Mouse (Mus musculus): ENCODE measurements at regions not wholly inside any gene's neighbourhood (a gene's known extent, or its start where the extent isn't known, plus 50 kb on each side); places are given as distances from the start of the nearest gene placed in this dataset.

DNA sequence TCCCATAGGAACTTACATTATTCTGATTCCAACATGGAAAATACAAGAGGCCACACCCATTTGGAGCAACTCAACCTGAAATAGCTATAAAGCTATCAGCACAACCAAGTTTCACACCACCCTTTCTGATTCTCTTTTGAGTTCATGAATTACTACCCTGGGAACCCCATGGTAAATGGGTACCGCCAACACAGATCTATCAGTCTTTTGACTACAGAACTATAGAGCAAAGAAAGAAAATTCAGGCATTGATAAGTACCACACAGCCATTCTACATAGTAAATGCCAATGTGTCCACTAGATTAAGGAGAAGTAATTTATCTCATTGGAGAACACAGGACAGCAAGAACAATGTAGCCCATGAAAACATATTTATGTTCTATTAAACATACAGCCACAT is 114.1 kb downstream of the Tmem215 start:
- H3K27ac ChIP-seq (ENCODE audit: insufficient read depth, low read depth), result no peak overlapping the region
- H3K79me2 ChIP-seq (replicated peaks; ENCODE audit: control insufficient read depth, extremely low read depth, insufficient read depth, poor library complexity, severe bottlenecking), result no peaks in the 10 kb centered on the region
- H3K27me3 ChIP-seq (replicated peaks), result no peaks in the 10 kb centered on the region
- no peaks in the 10 kb centered on the region for H3K9me3 ChIP-seq (replicated peaks; ENCODE audit: low read length)
- DNase-seq (ENCODE audit: extremely low read depth), result no peak
- dilution Hi-C loops (cut with MboI; ENCODE audit: extremely low pct_ligation_motif_present, extremely low pct_unique_long_range_greater_than_20kb, low sequenced_read_pairs) (no loop called here), in situ Hi-C loops (cut with MboI; ENCODE audit: low pct_ligation_motif_present, low pct_unique_long_range_greater_than_20kb, low sequenced_read_pairs) (no loop called here)
- no peak overlapping the region for H3K9ac ChIP-seq (ENCODE audit: insufficient read depth, low read depth)
- no peaks in the 10 kb centered on the region for H3K36me3 ChIP-seq (replicated peaks in 1 of 2; ENCODE audit: control insufficient read depth in 1 of 2, insufficient read depth in 1 of 2, low read length in 1 of 2)
- H3K4me1 ChIP-seq (ENCODE audit: control insufficient read depth in 1 of 2, insufficient read depth in 2 of 2), result no peaks in the 10 kb centered on the region
- no peak overlapping the region for H3K4me3 ChIP-seq (replicated peaks in 1 of 3; ENCODE audit: low read depth in 2 of 3, low read length in 2 of 3, poor library complexity in 1 of 3)
- no peak overlapping the region for H3K4me2 ChIP-seq (ENCODE audit: insufficient read depth, low read depth, poor library complexity, severe bottlenecking)
- TF ChIP-seq IRF4 (IDR thresholded peaks at IDR 0.05; ENCODE audit: low read depth, low read length) (no peak), PAX5 (IDR thresholded peaks at IDR 0.05; ENCODE audit: low read length) (no peak), ZMIZ1 (IDR thresholded peaks at IDR 0.05; ENCODE audit: low read depth, low read length) (no peak), CTCF (conservative IDR thresholded peaks at IDR 0.05 in 1 of 2, IDR thresholded peaks at IDR 0.05 in 1 of 2; ENCODE audit: low read depth in 2 of 2, low read length in 2 of 2) (no peak), MAZ (IDR thresholded peaks at IDR 0.05; ENCODE audit: low read depth, low read length) (no peak), ETS1 (conservative IDR thresholded peaks at IDR 0.05; ENCODE audit: low read depth, low read length) (no peak), RCOR1 (conservative IDR thresholded peaks at IDR 0.05; ENCODE audit: low read depth, low read length) (no peak), ZNF384 (IDR thresholded peaks at IDR 0.05; ENCODE audit: low read depth, low read length) (no peak), TBP (conservative IDR thresholded peaks at IDR 0.05; ENCODE audit: low read depth, low read length) (no peak), ZKSCAN1 (IDR thresholded peaks at IDR 0.05; ENCODE audit: borderline replicate concordance, low read depth, low read length) (no peak), BHLHE40 (IDR thresholded peaks at IDR 0.05; ENCODE audit: low read depth, low read length) (no peak), JUN (IDR thresholded peaks at IDR 0.05; ENCODE audit: insufficient read depth, low read depth, low read length) (no peak), JUND (conservative IDR thresholded peaks at IDR 0.05; ENCODE audit: low read depth, low read length) (no peak), ELF1 (IDR thresholded peaks at IDR 0.05; ENCODE audit: low read depth, low read length) (no peak), HCFC1 (IDR thresholded peaks at IDR 0.05; ENCODE audit: low read depth, low read length) (no peak), NRF1 (IDR thresholded peaks at IDR 0.05; ENCODE audit: low read depth, low read length) (no peak)

- dilution Hi-C loops (cut with MboI; ENCODE audit: extremely low pct_ligation_motif_present, extremely low pct_unique_long_range_greater_than_20kb, low sequenced_read_pairs), result no loop called here
These were observed 115.3 kb downstream of the Tmem215 start for GRCm38 (mm10) chr4:40587254-40587653.

More at GRCm38 (mm10) chr4:40587254-40587653, 115.3 kb downstream of the Tmem215 start:
- TF ChIP-seq ELF1 (IDR thresholded peaks at IDR 0.05; ENCODE audit: low read depth, low read length) (no peak), ZNF384 (IDR thresholded peaks at IDR 0.05; ENCODE audit: low read depth, low read length) (no peak), USF1 (IDR thresholded peaks at IDR 0.05; ENCODE audit: low read depth, low read length) (no peak), MAZ (IDR thresholded peaks at IDR 0.05; ENCODE audit: low read depth, low read length) (no peak)
- Histone ChIP-seq H3K4me2 (ENCODE audit: insufficient read depth, low read depth, poor library complexity, severe bottlenecking) (no peak overlapping the region), H3K79me2 (replicated peaks; ENCODE audit: control insufficient read depth, extremely low read depth, insufficient read depth, poor library complexity, severe bottlenecking) (no peaks in the 10 kb centered on the region), H3K4me3 (replicated peaks in 1 of 3; ENCODE audit: low read depth in 2 of 3, low read length in 2 of 3, poor library complexity in 1 of 3) (no peak overlapping the region), H3K9ac (ENCODE audit: insufficient read depth, low read depth) (no peak overlapping the region), H3K27ac (ENCODE audit: insufficient read depth, low read depth) (no peak overlapping the region), H3K9me3 (replicated peaks; ENCODE audit: low read length) (no peaks in the 10 kb centered on the region), H3K4me1 (ENCODE audit: control insufficient read depth in 1 of 2, insufficient read depth in 2 of 2) (no peaks in the 10 kb centered on the region), H3K27me3 (replicated peaks) (no peaks in the 10 kb centered on the region), H3K36me3 (replicated peaks in 1 of 2; ENCODE audit: control insufficient read depth in 1 of 2, insufficient read depth in 1 of 2, low read length in 1 of 2) (no peaks in the 10 kb centered on the region)
- DNase-seq (ENCODE audit: extremely low read depth), result no peak
- in situ Hi-C loops (cut with MboI; ENCODE audit: low pct_ligation_motif_present, low pct_unique_long_range_greater_than_20kb, low sequenced_read_pairs), result no loop called here
